Mouse (Mus musculus) MEL (cell line): ENCODE data around the gene B4galt1. TPM values are rescaled to one million over a fixed set of nuclear protein-coding genes. Genes with fewer than 3 reads are reported as not detected.

ENCODE experiments used
- DNase-seq: peaks from one replicate; pipeline ENCODE4 v3.0.0; 2011; ENCODE audit warnings: low read depth, low spot score
- H3K27ac ChIP-seq: 2 replicates; pipeline ENCODE4 v1.5.1; 2012; ENCODE audit warnings: low read depth, mild to moderate bottlenecking, control low read depth, low read length, moderate library complexity; ENCODE audit not compliant: control insufficient read depth
- H3K27me3 ChIP-seq, 2 experiments: fragments of 150-350 bp in 1 of 2; sonication (generic) in 1 of 2; 2 replicates each; pipeline ENCODE4 v1.6.1; 2012; ENCODE audit warnings: low read length in 2 of 2, mild to moderate bottlenecking in 2 of 2, improper control_type of control experiment in 1 of 2, moderate library complexity in 1 of 2; ENCODE audit not compliant: insufficient read depth in 2 of 2, control insufficient read depth in 1 of 2
- H3K36me3 ChIP-seq, 2 experiments: 2 replicates each; pipeline ENCODE4 v1.6.1; 2012 to 2014; ENCODE audit warnings: low read length in 2 of 2, improper control_type of control experiment in 1 of 2, inconsistent platforms in 1 of 2, mild to moderate bottlenecking in 1 of 2; ENCODE audit not compliant: insufficient read depth in 2 of 2, control insufficient read depth in 1 of 2
- H3K4me1 ChIP-seq, 2 experiments: fragments of 150-350 bp in 1 of 2; sonication (generic) in 1 of 2; 2 replicates each; pipeline ENCODE4 v1.6.1; 2012; ENCODE audit warnings: low read length in 2 of 2, improper control_type of control experiment in 1 of 2, mild to moderate bottlenecking in 1 of 2; ENCODE audit not compliant: insufficient read depth in 2 of 2, control insufficient read depth in 1 of 2
- H3K4me3 ChIP-seq, 2 experiments: fragments of 150-350 bp in 1 of 2; sonication (generic) in 1 of 2; 2 replicates each; pipeline ENCODE4 v1.5.1; 2012; ENCODE audit warnings: low read depth in 2 of 2, low read length in 2 of 2, mild to moderate bottlenecking in 2 of 2, moderate library complexity in 2 of 2, control low read depth in 1 of 2, improper control_type of control experiment in 1 of 2; ENCODE audit not compliant: control insufficient read depth in 1 of 2, insufficient read depth in 1 of 2
- H3K79me2 ChIP-seq: 2 replicates; pipeline ENCODE4 v1.6.1; 2012; ENCODE audit warnings: mild to moderate bottlenecking, low read length, moderate library complexity; ENCODE audit not compliant: control insufficient read depth, poor library complexity, insufficient read depth
- H3K9ac ChIP-seq: 2 replicates; pipeline ENCODE4 v1.6.1; 2012; ENCODE audit warnings: low read depth, mild to moderate bottlenecking, control low read depth, low read length, moderate library complexity; ENCODE audit not compliant: control insufficient read depth, poor library complexity, severe bottlenecking
- H3K9me3 ChIP-seq: fragments of 150-350 bp; sonication (generic); replicated peaks from 2 replicates; pipeline ENCODE4 v1.6.1; 2012; ENCODE audit warnings: mild to moderate bottlenecking, low read length, improper control_type of control experiment, moderate library complexity; ENCODE audit not compliant: insufficient read depth
- CHD1 ChIP-seq: IDR thresholded peaks from 2 replicates; pipeline ENCODE4 v1.6.1; 2012; ENCODE audit warnings: low read depth, mild to moderate bottlenecking, inconsistent platforms, low read length, improper control_type of control experiment
- E2F4 ChIP-seq: IDR thresholded peaks from 2 replicates; pipeline ENCODE4 v1.6.1; 2011; ENCODE audit warnings: low read depth, low read length, improper control_type of control experiment, borderline replicate concordance
- ELF1 ChIP-seq: IDR thresholded peaks from 2 replicates; pipeline ENCODE4 v1.6.1; 2014; ENCODE audit warnings: low read depth, mild to moderate bottlenecking, inconsistent platforms, low read length, improper control_type of control experiment, moderate library complexity
- EP300 ChIP-seq, 2 experiments: IDR thresholded peaks; 2 replicates each; pipeline ENCODE4 v1.6.1; 2011; ENCODE audit warnings: improper control_type of control experiment in 2 of 2, low read length in 2 of 2, low read depth in 1 of 2, mild to moderate bottlenecking in 1 of 2
- ETS1 ChIP-seq: IDR thresholded peaks from 2 replicates; pipeline ENCODE4 v1.6.1; 2012; ENCODE audit warnings: low read depth, mild to moderate bottlenecking, inconsistent platforms, low read length, improper control_type of control experiment, moderate library complexity
- GABPA ChIP-seq: IDR thresholded peaks from 2 replicates; pipeline ENCODE4 v1.6.1; 2012; ENCODE audit warnings: low read depth, mild to moderate bottlenecking, inconsistent platforms, low read length, improper control_type of control experiment, moderate library complexity
- GATA1 ChIP-seq: IDR thresholded peaks from 2 replicates; pipeline ENCODE4 v1.6.1; 2011; ENCODE audit warnings: low read depth, low read length, improper control_type of control experiment
- JUND ChIP-seq: IDR thresholded peaks from 2 replicates; pipeline ENCODE4 v1.6.1; 2011; ENCODE audit warnings: low read depth, mild to moderate bottlenecking, improper control_type of control experiment, low read length
- MAFK ChIP-seq: IDR thresholded peaks from 2 replicates; pipeline ENCODE4 v1.6.1; 2011; ENCODE audit warnings: low read depth, mild to moderate bottlenecking, low read length, improper control_type of control experiment, borderline replicate concordance
- MEF2A ChIP-seq: IDR thresholded peaks from 2 replicates; pipeline ENCODE4 v1.6.1; 2014; ENCODE audit warnings: low read depth, mild to moderate bottlenecking, inconsistent platforms, low read length, improper control_type of control experiment; ENCODE audit not compliant: poor library complexity, insufficient replicate concordance, severe bottlenecking; ENCODE audit errors: extremely low read depth
- MXI1 ChIP-seq: IDR thresholded peaks from 2 replicates; pipeline ENCODE4 v1.6.1; 2011; ENCODE audit warnings: mild to moderate bottlenecking, low read depth, low read length, improper control_type of control experiment
- NELFE ChIP-seq: IDR thresholded peaks from 2 replicates; pipeline ENCODE4 v1.6.1; 2011; ENCODE audit warnings: low read depth, low read length, improper control_type of control experiment
- POLR2A ChIP-seq, 2 experiments: IDR thresholded peaks; 2 replicates each; pipeline ENCODE4 v1.6.1; 2011 to 2012; ENCODE audit warnings: low read length in 2 of 2, mild to moderate bottlenecking in 2 of 2, control low read depth in 1 of 2, improper control_type of control experiment in 1 of 2, low read depth in 1 of 2, moderate library complexity in 1 of 2; ENCODE audit not compliant: control insufficient read depth in 1 of 2, insufficient read depth in 1 of 2, poor library complexity in 1 of 2
- RAD21 ChIP-seq: IDR thresholded peaks from 2 replicates; pipeline ENCODE4 v1.6.1; 2011; ENCODE audit warnings: mild to moderate bottlenecking, low read depth, low read length, improper control_type of control experiment
- TBP ChIP-seq: IDR thresholded peaks from 2 replicates; pipeline ENCODE4 v1.8.0; 2011; ENCODE audit warnings: low read depth, low read length, improper control_type of control experiment
- USF1 ChIP-seq: IDR thresholded peaks from 2 replicates; pipeline ENCODE4 v1.6.1; 2014; ENCODE audit warnings: low read depth, mild to moderate bottlenecking, inconsistent platforms, low read length, improper control_type of control experiment, moderate library complexity
- ZC3H11A ChIP-seq: IDR thresholded peaks from 2 replicates; pipeline ENCODE4 v1.6.1; 2012; ENCODE audit warnings: low read depth, mild to moderate bottlenecking, inconsistent platforms, low read length, improper control_type of control experiment
- ZKSCAN1 ChIP-seq: IDR thresholded peaks from 2 replicates; pipeline ENCODE4 v1.6.1; 2012; ENCODE audit warnings: low read depth, mild to moderate bottlenecking, inconsistent platforms, low read length, improper control_type of control experiment, moderate library complexity
- ZNF384 ChIP-seq: IDR thresholded peaks from 2 replicates; pipeline ENCODE4 v1.6.1; 2012; ENCODE audit warnings: low read depth, mild to moderate bottlenecking, inconsistent platforms, low read length, improper control_type of control experiment
- polyA plus RNA-seq, 2 experiments: library from polyadenylated mRNA; stranded (reverse) in 1 of 2; unstranded in 1 of 2; fragments of >175 nt in 1 of 2; fragments of >200 nt in 1 of 2; gene quantifications; 2 replicates each; pipeline versions ENCODE4 v1.2.1 to v1.2.4; 2012; ENCODE audit warnings: low replicate concordance in 2 of 2, low read depth in 1 of 2; ENCODE audit not compliant: insufficient read length in 2 of 2, insufficient read depth in 1 of 2, missing spikeins in 1 of 2
- total RNA-seq: library from RNA; depleted of rRNA; stranded (reverse); fragments of 300-350 nt; gene quantifications from 2 replicates; pipeline ENCODE4 v1.2.3, GENCODE M21; 2012

Gene B4galt1
- total and polyA plus RNA-seq, 3 experiments, result 10.8 to 22.5 TPM; not detected in 1

- Histone ChIP-seq H3K79me2 (peaks cover 7% of the 10 kb centered on the region; the same call in 1 of the 2 replicates), H3K36me3 (peaks cover 0 to 37% of the 10 kb centered on the region in 2 experiments; a peak in 2 of 4 replicates), H3K9me3 (no peaks in the 10 kb centered on the region), H3K4me3 (no peak overlapping the region), H3K27me3 (no peaks in the 10 kb centered on the region), H3K9ac (no peak overlapping the region), H3K4me1 (peaks cover 15 to 36% of the 10 kb centered on the region in 2 experiments), H3K27ac (no peak overlapping the region)
- no peak for TF ChIP-seq ZKSCAN1
- no peak for TF ChIP-seq TBP
- no peak for TF ChIP-seq JUND
- no peak for TF ChIP-seq ZNF384
- TF ChIP-seq POLR2A (IDR thresholded peaks at IDR 0.05; ENCODE audit: control insufficient read depth in 1 of 2, insufficient read depth in 1 of 2, low read depth in 1 of 2, low read length in 2 of 2, poor library complexity in 1 of 2), result no peak
- no peak for TF ChIP-seq MEF2A
- no peak for TF ChIP-seq GABPA
- no peak for TF ChIP-seq MAFK
- TF ChIP-seq ELF1, result no peak
- no peak for TF ChIP-seq CHD1
- TF ChIP-seq NELFE, result no peak
- TF ChIP-seq ZC3H11A, result no peak
- TF ChIP-seq RAD21, result no peak
- no peak for DNase-seq
These were observed 9.5 kb downstream of the B4galt1 start for GRCm38 (mm10) chr4:40844251-40844721.

GRCm38 (mm10) chr4:40843726-40844125, 10.1 kb downstream of the B4galt1 start:
- Histone ChIP-seq H3K9ac (no peak overlapping the region), H3K36me3 (peaks cover 0 to 35% of the 10 kb centered on the region in 2 experiments; a peak in 2 of 4 replicates)

GRCm38 (mm10) chr4:40840448-40840847, 13.4 kb downstream of the B4galt1 start:
- H3K4me3 ChIP-seq, result no peak overlapping the region
- peaks cover 0 to 22% of the 10 kb centered on the region in 2 experiments; a peak in 2 of 4 replicates for H3K36me3 ChIP-seq
- H3K79me2 ChIP-seq, result no peaks in the 10 kb centered on the region
- peaks cover 12 to 18% of the 10 kb centered on the region in 2 experiments for H3K4me1 ChIP-seq
- no peaks in the 10 kb centered on the region for H3K9me3 ChIP-seq
- no peak overlapping the region for H3K27ac ChIP-seq
- TF ChIP-seq GATA1 (no peak), ZNF384 (no peak), ZC3H11A (no peak), EP300 (IDR thresholded peaks at IDR 0.05; ENCODE audit: low read depth in 1 of 2, low read length in 2 of 2) (no peak), ETS1 (no peak), E2F4 (no peak), MXI1 (no peak), USF1 (no peak), NELFE (no peak), POLR2A (IDR thresholded peaks at IDR 0.05; ENCODE audit: control insufficient read depth in 1 of 2, insufficient read depth in 1 of 2, low read depth in 1 of 2, low read length in 2 of 2, poor library complexity in 1 of 2) (no peak)
- no peak overlapping the region for H3K9ac ChIP-seq
- DNase-seq, result no peak
- H3K27me3 ChIP-seq, result no peaks in the 10 kb centered on the region

More at GRCm38 (mm10) chr4:40843726-40844125, 10.1 kb downstream of the B4galt1 start:
- DNase-seq, result no peak
- H3K79me2 ChIP-seq, result peaks cover 5% of the 10 kb centered on the region; the same call in 1 of the 2 replicates
- no peak overlapping the region for H3K4me3 ChIP-seq
- no peak overlapping the region for H3K27ac ChIP-seq
- no peaks in the 10 kb centered on the region for H3K27me3 ChIP-seq
- H3K4me1 ChIP-seq, result peaks cover 17 to 35% of the 10 kb centered on the region in 2 experiments
- H3K9me3 ChIP-seq, result no peaks in the 10 kb centered on the region
- TF ChIP-seq ZC3H11A, result no peak
